Comparison of ENCODE assay signal across 9 mouse cellular contexts in genomic region chr5:117000770-117001201, GRCm38 (mm10).
DNase-seq lines count a peak whose midpoint lies in the region; ATAC-seq and TF ChIP-seq lines count a peak whose summit lies in the region.
"Had no signal": no experiment of that assay in that cellular context is flagged by ENCODE, and none has a peak within 500 bp of the region (broad histone marks: within the 10 kb centered on the region; RNA-seq: fewer than 3 reads in every experiment).

No protein-coding gene starts in this region.

- peak overlapping the region; percentile 2; the same call in 1 of the 2 replicates for H3K4me2 ChIP-seq in neural tube, embryonic 11.5 days (ENCODE audit: low read depth)
- H3K4me2 ChIP-seq in hindbrain, embryonic 11.5 days (replicated peaks; ENCODE audit: low read depth, low read length) = 0 out of 2 replicates have a peak overlapping the region, but pooled peaks have one; percentile 11
- no peak overlapping the region for H3K4me2 ChIP-seq in stomach, postnatal 0 days (replicated peaks; ENCODE audit: low read depth)
- H3K4me2 ChIP-seq in intestine, postnatal 0 days (replicated peaks; ENCODE audit: low read depth) = no peak overlapping the region
- H3K4me2 ChIP-seq: liver, embryonic 15.5 days had no signal

- 43% methylated on average over 20 of the region's 20 CpGs for WGBS in neural tube, embryonic 11.5 days
- 43% methylated on average over 20 of the region's 20 CpGs for WGBS in hindbrain, embryonic 11.5 days
- 76% methylated on average over 20 of the region's 20 CpGs for WGBS in stomach, postnatal 0 days
- WGBS in intestine, postnatal 0 days = 84% methylated on average over 20 of the region's 20 CpGs

- no peak overlapping the region for H3K9ac ChIP-seq in neural tube, embryonic 11.5 days (ENCODE audit: low read length)
- H3K9ac ChIP-seq in hindbrain, embryonic 11.5 days (ENCODE audit: low read depth, low read length) = no peak overlapping the region
- no peak overlapping the region for H3K9ac ChIP-seq in stomach, postnatal 0 days (ENCODE audit: low read length)
- no peak overlapping the region for H3K9ac ChIP-seq in intestine, postnatal 0 days (ENCODE audit: low read depth, low read length)
- H3K9ac ChIP-seq: liver, embryonic 15.5 days had no signal

- no peaks in the 10 kb centered on the region for H3K4me1 ChIP-seq in neural tube, embryonic 11.5 days (ENCODE audit: control insufficient read depth, insufficient read depth, low read length)
- H3K4me1 ChIP-seq in hindbrain, embryonic 11.5 days (replicated peaks; ENCODE audit: control insufficient read depth, insufficient read depth, low read length) = 0 out of 2 replicates have a peak, but pooled peaks cover 2% of the 10 kb centered on the region
- H3K4me1 ChIP-seq in stomach, postnatal 0 days (replicated peaks; ENCODE audit: control insufficient read depth, insufficient read depth) = no peaks in the 10 kb centered on the region
- H3K4me1 ChIP-seq in intestine, postnatal 0 days (replicated peaks; ENCODE audit: control insufficient read depth, insufficient read depth, low read length) = no peaks in the 10 kb centered on the region
- H3K4me1 ChIP-seq: liver, embryonic 15.5 days had no signal

- no peaks in the 10 kb centered on the region for H3K36me3 ChIP-seq in neural tube, embryonic 11.5 days (ENCODE audit: control insufficient read depth, insufficient read depth, low read length)
- H3K36me3 ChIP-seq in hindbrain, embryonic 11.5 days (ENCODE audit: control insufficient read depth, insufficient read depth, low read length) = no peaks in the 10 kb centered on the region
- no peaks in the 10 kb centered on the region for H3K36me3 ChIP-seq in stomach, postnatal 0 days (ENCODE audit: control insufficient read depth, insufficient read depth, low read length)
- no peaks in the 10 kb centered on the region for H3K36me3 ChIP-seq in intestine, postnatal 0 days (ENCODE audit: control insufficient read depth, insufficient read depth)
- H3K36me3 ChIP-seq: liver, embryonic 15.5 days had no signal

- H3K4me3 ChIP-seq in neural tube, embryonic 11.5 days (ENCODE audit: low read depth, low read length) = no peak overlapping the region
- H3K4me3 ChIP-seq in hindbrain, embryonic 11.5 days (ENCODE audit: low read depth, low read length) = no peak overlapping the region
- H3K4me3 ChIP-seq in stomach, postnatal 0 days (ENCODE audit: low read depth, low read length) = no peak overlapping the region
- H3K4me3 ChIP-seq in intestine, postnatal 0 days (ENCODE audit: low read depth, low read length) = no peak overlapping the region
- H3K4me3 ChIP-seq: liver, embryonic 15.5 days had no signal

- no peaks in the 10 kb centered on the region for H3K9me3 ChIP-seq in neural tube, embryonic 11.5 days (ENCODE audit: control insufficient read depth, low read length)
- no peaks in the 10 kb centered on the region for H3K9me3 ChIP-seq in hindbrain, embryonic 11.5 days (ENCODE audit: control insufficient read depth, low read length)
- no peaks in the 10 kb centered on the region for H3K9me3 ChIP-seq in stomach, postnatal 0 days (ENCODE audit: control insufficient read depth, low read length)
- no peaks in the 10 kb centered on the region for H3K9me3 ChIP-seq in intestine, postnatal 0 days (ENCODE audit: control insufficient read depth)

- TF ChIP-seq CTCF in stomach, postnatal 0 days (IDR thresholded peaks at IDR 0.05; ENCODE audit: low read depth) = no peak
- TF ChIP-seq CTCF in intestine, postnatal 0 days (IDR thresholded peaks at IDR 0.05; ENCODE audit: low read depth) = no peak

- TF ChIP-seq EP300 in stomach, postnatal 0 days (optimal IDR thresholded peaks at IDR 0.05) = no peak

- H3K27me3 ChIP-seq in neural tube, embryonic 11.5 days (ENCODE audit: control insufficient read depth, insufficient read depth, low read length) = no peaks in the 10 kb centered on the region
- H3K27me3 ChIP-seq in hindbrain, embryonic 11.5 days (ENCODE audit: control insufficient read depth, insufficient read depth, low read length) = no peaks in the 10 kb centered on the region
- H3K27me3 ChIP-seq in stomach, postnatal 0 days (ENCODE audit: control insufficient read depth, insufficient read depth, low read length) = no peaks in the 10 kb centered on the region
- H3K27me3 ChIP-seq in intestine, postnatal 0 days (replicated peaks; ENCODE audit: control insufficient read depth, insufficient read depth, low read length) = no peaks in the 10 kb centered on the region
- H3K27me3 ChIP-seq: liver, embryonic 15.5 days had no signal

- DNase-seq in neural tube, embryonic 11.5 days (ENCODE audit: low spot score) = peak; percentile 21
- no peak for DNase-seq in neural tube, embryonic 10.5 days (ENCODE audit: extremely low spot score, low spot score)
- peak; percentile 86 for DNase-seq in gastrocnemius, adult 18-20 months (ENCODE audit: low spot score)
- peak; percentile 37 for DNase-seq in hindbrain, embryonic 11.5 days (ENCODE audit: low spot score)
- peak; percentile 50 to 59 for DNase-seq in left cerebral cortex, adult 9 months (ENCODE audit: low spot score in 2 of 2)
- peak; percentile 48 for DNase-seq in right cerebral cortex, postnatal 4 days
- no peak for DNase-seq in stomach, postnatal 0 days (ENCODE audit: low spot score)

- H3K27ac ChIP-seq in neural tube, embryonic 11.5 days (ENCODE audit: low read depth, low read length) = no peak overlapping the region
- 0 out of 2 replicates have a peak overlapping the region, but pooled peaks have one; percentile 33 for H3K27ac ChIP-seq in hindbrain, embryonic 11.5 days (ENCODE audit: low read depth, low read length)
- H3K27ac ChIP-seq in stomach, postnatal 0 days (replicated peaks) = no peak overlapping the region
- H3K27ac ChIP-seq in intestine, postnatal 0 days (ENCODE audit: low read depth, low read length) = no peak overlapping the region
- H3K27ac ChIP-seq: liver, embryonic 15.5 days had no signal

- no peak for ATAC-seq in neural tube, embryonic 11.5 days (ENCODE audit: insufficient read depth, low FRiP score, low TSS enrichment)
- ATAC-seq in hindbrain, embryonic 11.5 days (ENCODE audit: low FRiP score) = peak; percentile 19; the same call in 1 of the 2 replicates
- no peak for ATAC-seq in stomach, postnatal 0 days (ENCODE audit: low FRiP score, low TSS enrichment)
- no peak for ATAC-seq in intestine, postnatal 0 days

Comparison
In these comparisons a context has a peak if more than half of its experiments do, and no peak if none do; other contexts are left out.
1. DNase-seq: peak in neural tube, embryonic 11.5 days (single experiment), gastrocnemius, adult 18-20 months (single experiment), hindbrain, embryonic 11.5 days (single experiment), left cerebral cortex, adult 9 months (2 of 2) and right cerebral cortex, postnatal 4 days (single experiment); none in neural tube, embryonic 10.5 days (single experiment) and stomach, postnatal 0 days (single experiment).
2. H3K4me2 ChIP-seq: peak in neural tube, embryonic 11.5 days (single experiment) and hindbrain, embryonic 11.5 days (single experiment); none in stomach, postnatal 0 days (single experiment) and intestine, postnatal 0 days (single experiment).